Mouse (Mus musculus): ENCODE data around the gene Sh3pxd2b.

The Sh3pxd2b gene

DNA sequence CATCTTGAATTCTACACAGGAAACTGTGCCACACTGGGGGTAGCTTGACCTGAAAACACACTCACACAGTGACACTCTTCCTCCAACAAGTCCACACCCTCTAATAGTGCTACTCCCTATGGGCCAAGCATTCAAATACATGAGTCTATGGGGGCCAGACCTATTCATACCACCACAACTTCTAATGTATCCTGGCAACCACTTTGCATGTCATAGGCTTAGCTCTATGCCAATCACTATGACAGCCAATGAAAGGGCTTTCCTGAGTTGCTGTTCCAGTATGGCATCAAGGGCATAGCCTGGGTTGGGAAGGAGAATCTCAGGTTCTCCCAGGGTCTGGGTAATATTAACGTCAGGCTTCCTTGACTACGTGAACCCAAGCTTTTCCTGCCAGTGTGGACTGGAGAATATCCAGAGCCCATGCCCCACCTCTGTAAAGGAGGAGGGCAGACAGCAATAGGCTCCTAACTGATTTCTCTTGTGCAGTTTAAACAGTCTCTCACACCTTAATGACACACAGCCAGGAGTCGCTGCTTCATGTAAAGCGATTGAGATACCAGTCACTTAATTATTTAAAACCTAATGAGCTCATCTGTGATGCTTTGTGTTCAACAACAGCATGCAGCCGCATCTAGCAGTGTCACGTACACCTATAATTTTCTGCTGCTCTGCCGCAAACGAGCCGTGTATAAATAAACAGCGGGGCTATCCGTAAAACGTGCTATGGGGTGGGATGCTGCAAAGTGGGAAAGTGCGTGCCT lies 25.8 kb downstream of the Sh3pxd2b start:
- no peak for DNase-seq (ENCODE audit: low read depth, low spot score)

DNA sequence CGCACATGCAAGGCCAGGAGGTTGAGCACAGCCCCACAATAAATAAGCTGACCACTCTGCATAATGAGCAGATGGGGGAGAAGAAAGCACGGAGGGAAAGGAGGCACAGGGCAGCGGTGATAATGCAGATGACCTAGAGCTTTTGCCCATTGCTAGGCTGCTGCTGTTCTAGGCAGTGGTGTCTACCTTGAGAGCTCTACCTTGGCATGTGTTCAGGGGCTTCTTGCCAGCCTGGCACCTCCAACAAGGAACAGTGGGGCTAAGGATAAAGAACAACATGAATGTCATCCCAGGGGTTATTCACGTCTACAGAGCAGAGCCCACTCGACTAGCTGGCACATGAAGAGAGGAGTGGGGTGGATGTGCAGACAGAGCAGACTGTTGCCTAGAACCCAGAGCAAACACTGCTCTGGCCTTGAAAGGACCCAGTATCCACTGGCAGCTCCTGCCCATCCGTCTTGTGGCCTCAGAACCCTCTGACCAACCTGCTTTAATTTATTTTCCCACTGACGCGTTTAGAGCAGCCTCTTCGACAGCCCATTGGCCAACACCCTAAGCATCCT lies 26.5 kb downstream of the Sh3pxd2b start:
- no peak for DNase-seq (ENCODE audit: low read depth, low spot score)

DNA sequence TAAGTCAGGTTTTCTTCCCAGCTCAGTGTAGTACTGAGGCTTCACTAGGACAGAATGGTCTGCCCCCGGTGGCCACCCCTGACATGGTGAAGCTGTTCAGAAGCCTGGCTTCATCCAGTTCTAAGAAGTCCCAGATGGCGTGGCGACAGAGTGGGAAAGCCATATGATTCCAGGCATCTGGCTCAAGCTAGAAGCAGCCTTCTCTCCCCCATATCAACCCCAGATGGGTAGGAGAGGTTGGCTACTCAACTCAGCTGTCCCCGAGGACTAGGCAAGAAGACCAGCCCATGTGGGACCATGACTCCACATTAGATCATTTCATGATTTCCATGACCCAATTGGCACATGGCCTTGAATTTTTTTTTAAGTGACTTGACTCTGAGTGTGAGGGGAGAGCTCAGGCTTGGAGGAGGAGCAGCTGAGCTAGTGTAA lies 27.5 kb downstream of the Sh3pxd2b start:
- DNase-seq (ENCODE audit: low read depth, low spot score) = no peak

DNA sequence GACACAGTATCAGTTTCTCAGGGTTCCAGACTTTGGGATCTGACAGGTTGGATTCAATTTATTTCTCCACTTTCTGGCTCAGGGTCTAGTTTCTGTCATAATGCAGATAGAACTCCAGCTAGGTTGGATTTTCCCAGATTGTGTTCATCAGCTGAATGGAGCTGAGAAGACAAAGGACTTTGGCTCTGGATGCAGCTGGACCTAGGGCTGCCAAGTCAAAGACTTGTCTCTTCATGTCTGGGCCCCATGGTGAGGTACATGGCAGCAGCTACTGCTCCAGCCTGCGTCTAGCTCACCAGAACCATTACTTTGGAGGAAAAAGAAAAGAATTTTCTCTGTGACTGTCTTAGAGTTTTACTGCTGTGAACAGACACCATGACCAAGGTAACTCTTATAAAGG lies 28.5 kb downstream of the Sh3pxd2b start:
- DNase-seq (ENCODE audit: low read depth, low spot score) = no peak

DNA sequence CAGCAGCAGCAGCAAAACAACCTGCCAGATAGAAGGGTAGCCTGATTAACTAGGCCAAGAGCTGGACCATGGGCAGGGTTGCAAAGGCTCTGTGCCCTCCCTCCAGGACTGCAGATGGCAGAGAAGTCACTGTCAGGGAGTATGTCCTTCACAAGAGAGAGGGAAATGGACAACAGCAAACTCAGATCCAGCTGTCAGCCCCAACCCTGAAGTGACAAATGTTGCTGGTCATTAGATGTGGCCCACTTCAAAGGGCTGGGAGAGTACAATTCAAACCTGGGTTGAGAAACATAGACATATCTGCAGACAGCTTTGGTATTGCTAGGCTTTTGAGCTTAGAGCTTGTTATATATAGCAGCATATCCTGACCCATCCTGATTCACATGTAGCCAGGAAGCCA lies 32.3 kb downstream of the Sh3pxd2b start:
- no peak for DNase-seq (ENCODE audit: low read depth, low spot score)

DNA sequence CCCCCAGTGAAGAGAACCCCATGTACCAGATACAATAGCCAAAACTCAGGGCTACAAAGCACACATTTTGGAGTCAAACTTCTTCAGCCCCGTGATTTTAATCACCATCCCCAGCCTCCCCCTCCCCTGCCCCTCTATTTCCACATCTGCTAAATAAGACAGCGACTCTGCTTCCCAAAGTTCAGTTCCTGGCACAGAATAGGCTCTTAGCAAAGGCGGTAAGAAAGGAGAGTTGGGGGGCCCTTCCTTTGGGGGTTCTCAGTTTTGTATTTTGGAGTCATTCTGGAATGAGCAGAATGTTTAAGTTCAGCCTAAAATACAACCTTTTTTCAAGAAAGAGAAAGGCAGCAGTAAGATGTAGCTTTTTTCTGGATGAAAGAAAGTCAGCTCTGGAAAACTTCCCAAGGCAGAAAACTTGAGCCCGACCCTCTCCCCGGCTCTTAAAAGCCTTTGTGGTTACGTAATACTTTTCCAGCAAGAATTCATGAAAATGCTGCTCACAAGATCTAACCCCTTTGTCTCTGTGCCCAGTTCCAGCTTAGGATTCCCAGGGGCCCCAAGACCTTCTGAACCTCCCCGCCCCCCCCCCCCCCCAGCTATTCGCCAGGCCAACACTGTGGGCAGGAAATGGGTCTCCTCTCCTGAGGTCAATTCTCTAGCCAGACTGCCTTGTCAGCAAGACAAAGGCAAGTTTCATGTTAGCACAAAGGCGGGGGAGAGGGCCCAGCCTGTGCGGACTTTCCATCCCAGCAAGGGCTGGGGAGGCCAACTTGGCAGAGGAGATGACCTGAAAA lies 35.9 kb downstream of the Sh3pxd2b start:
- peak; percentile 28 for DNase-seq (ENCODE audit: low read depth, low spot score)

DNA sequence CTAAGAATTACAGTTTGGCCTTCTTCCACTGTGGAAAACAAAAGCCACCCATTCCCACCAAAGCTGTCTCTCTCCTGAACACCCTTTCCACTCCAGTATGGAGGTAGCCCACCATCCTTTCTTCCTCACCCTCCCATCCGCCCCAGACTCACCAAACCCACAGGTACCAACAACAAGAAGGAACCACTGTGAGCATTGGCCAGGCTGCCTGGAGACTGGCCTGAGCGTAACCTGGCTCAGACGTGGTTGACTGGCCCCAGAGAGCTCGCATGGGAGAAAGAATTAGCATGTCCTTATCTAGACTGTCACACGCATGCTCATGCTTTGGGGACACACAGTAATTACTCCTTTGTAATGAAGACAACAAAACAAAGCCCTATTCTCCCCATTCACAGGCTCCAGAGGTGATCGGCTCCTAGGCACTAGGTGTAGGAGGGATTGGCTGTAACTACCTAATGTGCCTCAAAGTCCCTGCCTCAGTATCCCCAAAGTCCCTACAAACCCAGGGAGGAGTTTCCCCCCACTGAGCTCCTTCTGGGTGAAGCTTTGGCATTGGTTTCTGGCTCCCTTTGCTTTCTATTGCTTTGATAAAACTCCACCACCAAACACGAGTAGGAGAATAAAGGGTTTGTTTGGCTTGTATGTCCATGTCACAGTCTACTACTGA lies 36.6 kb downstream of the Sh3pxd2b start:
- DNase-seq (ENCODE audit: low read depth, low spot score) = no peak

DNA sequence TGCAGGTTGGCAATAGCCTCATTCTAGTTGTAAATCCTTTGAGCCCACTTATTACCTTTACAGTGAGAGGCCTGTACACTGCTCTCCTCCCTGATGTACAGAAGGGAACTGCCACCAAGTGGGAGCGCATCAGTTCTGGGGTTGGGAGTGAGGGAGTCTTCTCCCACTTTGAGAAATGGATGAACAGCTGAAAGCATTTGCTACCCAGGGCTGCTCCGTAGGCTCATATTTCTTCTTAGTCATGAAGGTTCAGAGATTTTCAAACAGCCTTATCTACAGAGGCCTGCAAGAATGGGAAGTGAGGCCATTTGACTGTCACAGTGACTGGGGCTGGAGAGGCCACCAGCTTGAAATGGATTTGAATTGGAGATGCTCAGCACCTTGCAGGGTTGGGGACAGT lies 38.4 kb downstream of the Sh3pxd2b start:
- no peak for DNase-seq (ENCODE audit: low read depth, low spot score)

DNA sequence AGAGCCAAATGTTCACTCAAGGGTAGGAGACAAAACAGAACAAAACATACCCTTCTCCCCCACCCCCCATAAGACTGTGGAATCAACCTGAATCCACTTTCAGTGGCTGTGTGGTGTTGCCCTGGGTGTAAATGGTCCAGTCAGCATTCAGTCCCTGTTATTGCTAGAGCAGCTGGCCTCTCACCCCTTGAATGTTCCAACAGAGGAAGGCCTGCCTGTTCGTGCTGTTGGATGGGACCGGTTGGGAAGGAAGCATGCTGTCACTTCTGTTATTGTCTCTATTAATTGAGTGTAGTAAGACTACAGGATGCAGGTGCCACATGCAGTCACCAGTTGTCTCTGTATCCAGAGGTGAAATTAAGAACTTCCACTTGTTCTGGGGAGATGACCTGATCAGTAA lies 40.4 kb downstream of the Sh3pxd2b start:
- no peak for DNase-seq (ENCODE audit: low read depth, low spot score)

DNA sequence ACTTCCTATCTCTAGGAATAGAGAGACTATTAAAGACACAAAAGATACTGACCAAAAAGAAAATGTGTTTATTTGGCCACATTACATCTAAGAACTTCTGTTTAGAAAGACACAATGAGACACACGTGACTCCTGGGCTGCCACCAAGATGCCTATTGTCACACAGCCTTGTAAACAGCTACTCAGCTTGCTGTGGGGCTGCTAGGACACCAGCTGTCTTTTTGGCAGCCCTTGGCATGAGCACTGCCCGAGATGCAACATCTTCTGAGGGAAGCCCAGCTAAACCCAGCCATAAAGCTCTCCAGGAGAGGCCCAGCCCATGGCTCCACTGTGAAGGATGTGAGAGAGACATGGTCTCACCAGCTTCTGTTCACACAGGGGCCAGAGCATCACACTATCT lies 45.5 kb downstream of the Sh3pxd2b start:
- DNase-seq (ENCODE audit: low read depth, low spot score) = no peak

DNA sequence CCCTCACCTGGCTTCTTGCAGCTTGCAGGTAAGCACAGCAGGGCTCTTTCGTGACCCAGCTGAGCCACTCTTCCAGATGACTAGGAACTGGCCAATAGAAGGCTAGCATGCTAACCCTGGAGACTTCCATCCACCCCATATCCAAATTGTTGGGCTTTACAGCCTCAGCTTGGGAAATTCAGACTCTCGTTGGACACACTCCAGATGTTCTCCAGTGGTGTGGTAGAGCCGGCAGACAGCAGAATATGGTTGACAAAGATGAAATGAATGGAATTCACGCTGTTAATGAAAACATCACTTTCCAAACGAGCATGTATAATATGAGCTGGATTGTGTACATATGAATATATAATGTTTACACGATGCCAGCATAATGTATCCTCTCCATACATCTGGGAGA lies 48.2 kb downstream of the Sh3pxd2b start:
- DNase-seq (ENCODE audit: low read depth, low spot score) = no peak

DNA sequence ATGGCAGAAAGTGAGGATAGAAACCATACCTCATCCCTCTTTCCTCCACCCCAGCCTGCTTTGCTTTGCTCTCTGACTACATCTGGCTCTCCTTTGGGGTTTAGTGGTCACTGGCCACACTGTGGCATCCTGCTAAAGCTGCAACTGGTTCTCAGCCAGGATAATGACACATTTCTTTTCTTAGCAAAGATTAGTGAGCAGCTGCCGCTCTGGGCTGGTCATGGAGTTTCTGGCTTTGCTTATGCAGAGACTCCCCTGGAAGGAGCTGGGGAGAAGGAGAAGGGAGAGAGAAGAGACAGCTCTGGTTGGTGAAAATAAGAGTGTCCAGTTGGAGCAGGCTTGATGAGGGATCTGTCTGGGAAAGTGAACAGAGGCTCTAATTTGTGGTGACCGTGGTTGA lies 50.8 kb downstream of the Sh3pxd2b start:
- DNase-seq (ENCODE audit: low read depth, low spot score) = no peak

DNA sequence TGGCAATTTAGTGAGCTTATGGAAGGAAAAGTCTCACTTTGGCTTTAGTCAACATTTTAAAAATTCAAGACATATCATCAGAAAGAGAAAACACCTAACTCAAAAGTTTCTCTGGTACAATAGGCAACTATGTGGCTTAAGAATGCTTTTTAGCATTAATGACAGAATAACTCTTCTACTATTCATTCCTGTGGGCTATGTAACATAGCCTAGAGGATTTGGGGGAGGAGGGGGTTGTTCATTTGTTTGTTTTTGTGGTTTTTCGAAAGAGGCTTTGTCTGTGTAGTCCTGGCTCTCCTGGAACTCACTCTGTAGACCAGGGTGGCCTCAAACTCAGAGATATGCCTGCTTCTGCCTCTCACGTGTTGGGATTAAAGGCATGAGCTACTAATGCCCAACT lies 51.6 kb downstream of the Sh3pxd2b start:
- no peak for DNase-seq (ENCODE audit: low read depth, low spot score)

DNA sequence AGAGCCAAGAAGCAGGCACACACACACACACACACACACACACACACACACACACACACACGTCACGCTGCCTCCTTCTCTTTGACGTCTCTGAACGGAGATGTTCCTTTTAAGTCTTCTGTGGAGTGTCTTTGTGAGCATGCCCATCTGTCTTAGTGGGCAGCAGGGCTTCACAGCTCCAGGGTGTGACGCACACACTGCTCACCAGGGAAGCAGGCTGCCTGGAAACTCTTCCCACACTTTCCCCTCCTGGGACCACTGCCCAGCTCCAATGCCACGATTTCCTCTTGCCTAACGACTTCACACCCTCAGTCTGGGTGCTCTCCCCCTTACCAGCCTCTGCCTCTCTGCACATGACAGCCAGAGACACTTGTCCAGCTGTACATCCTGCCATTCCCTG lies 55.1 kb downstream of the Sh3pxd2b start:
- DNase-seq (ENCODE audit: low read depth, low spot score) = no peak

DNA sequence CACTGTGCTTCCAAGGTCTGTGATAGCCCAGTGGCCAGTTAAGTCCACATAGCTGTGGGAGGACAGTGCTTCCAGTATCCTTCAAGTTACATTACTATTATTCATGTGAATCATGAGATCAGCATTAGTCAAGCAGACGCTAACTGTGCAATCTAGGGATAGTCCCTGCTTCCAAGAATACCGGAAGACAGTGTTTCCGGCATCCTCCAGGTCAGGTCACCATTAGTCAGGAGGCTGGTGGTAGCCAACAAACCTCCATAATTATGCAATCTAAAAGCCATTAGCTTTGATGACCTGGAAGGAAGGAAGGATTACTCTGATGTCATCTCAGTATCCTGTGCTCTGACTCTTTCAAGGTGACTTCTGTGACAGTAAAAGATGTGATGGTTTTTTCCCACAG lies 57.1 kb downstream of the Sh3pxd2b start:
- no peak for DNase-seq (ENCODE audit: low read depth, low spot score)

DNA sequence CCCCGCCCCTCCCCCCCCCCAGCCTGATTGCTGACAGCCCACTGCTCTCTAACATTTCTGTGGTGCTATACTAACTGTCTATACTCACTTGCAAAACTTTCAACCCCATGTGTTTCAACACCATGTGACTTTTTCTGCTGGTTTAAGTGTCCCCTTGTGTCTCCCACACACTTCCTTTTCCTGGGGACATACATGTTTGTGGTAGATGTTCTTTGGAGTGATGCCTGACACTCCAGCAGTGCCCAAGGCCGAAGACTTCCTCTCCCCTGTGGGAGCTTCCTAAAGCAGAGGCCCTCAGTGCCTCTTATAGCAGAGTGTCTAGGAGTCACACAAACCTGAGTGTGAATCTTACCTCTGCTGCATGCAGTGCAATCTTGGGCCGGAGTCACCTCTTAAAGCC lies 60.2 kb downstream of the Sh3pxd2b start:
- no peak for DNase-seq (ENCODE audit: low read depth, low spot score)

DNA sequence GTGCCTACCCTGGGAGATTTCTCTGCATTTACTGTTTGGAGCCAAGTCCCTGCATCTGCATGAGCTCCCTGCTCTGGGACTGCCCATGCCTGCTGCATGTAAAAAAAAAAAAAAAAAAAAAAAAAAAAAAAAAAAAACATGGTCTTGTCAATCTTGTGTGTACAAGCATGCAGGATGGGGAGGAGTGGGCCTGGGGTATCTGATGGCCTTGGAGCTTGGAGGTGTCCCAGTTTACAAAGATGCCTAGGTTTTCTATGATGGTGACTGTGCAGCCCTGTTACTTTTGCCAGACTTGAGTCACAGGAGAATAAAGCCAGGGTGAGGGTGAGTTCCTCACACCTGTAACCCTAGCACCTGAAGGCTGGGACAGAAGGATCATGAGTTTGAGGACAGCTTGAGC lies 61.4 kb downstream of the Sh3pxd2b start:
- no peak for DNase-seq (ENCODE audit: low read depth, low spot score)

DNA sequence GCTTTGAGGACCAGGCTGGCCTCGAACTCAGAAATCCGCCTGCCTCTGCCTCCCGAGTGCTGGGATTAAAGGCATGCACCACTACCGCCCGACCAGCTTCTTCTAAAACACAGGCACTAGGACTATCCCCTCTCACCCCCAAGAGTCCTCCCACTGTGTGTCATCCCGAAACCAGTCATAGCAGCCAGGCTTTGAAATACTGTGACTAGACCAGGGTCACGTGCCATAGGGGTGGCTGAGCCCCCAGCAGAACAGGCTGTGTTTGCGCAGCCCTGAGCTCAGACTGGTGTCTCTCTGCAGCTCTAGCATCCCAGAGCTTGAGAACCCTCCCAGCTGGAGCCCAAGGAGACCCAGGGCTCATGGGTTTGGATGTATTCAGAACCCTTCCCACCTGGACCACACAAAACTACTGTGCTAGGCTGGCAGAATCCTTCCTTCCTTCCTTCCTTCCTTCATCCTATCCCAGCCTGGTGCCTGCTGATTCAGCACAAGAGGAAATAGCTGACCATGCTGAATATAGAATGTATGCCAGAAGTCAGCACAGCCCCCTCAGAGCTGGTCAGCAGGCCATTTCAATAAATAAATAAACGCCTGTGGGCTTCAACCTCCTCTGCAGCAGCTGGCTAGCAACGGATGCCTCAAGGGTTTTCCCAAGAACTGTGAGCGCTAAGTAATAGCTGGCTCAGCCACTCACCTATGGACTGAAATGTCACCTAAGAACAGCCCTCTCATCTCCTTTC lies 62.4 kb downstream of the Sh3pxd2b start:
- DNase-seq (ENCODE audit: low read depth, low spot score) = no peak

DNA sequence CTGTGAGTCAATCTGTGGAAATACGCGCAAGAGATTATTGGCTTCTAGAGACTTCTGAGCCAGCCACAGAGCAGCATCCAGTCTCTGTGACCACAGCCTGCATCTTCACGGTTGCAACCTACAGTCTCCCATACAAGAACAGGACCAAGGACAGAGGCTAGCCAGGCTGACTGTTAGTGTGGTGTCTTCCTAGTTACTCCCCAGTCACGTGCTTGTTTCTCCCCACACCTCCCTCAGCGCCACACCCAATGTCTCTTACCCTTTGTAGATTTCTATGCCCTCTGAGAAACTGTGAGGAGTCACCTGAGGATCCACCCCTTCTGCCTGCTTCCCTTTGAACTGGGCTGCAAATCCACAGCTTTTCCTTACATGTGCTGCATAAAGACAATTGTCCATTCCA lies 72.4 kb downstream of the Sh3pxd2b start:
- DNase-seq (ENCODE audit: low read depth, low spot score) = peak; percentile 76

DNA sequence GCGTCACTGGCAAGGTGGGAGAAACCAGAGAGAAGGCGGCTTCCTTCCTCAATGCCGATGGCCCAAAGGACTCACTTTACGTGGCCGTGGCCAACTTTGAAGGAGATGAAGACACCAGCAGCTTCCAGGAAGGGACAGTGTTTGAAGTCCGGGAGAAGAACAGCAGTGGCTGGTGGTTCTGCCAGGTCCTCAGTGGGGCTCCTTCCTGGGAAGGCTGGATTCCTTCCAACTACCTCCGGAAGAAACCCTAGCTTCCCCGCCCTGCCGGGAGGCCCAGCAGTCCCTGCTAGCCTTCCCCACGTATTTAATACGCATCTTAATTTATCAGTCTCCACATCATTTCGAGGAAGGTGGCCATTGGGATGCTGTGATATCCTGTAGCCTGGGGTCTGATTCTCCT lies 75.7 kb downstream of the Sh3pxd2b start:
- no peak for DNase-seq (ENCODE audit: low read depth, low spot score)

DNA sequence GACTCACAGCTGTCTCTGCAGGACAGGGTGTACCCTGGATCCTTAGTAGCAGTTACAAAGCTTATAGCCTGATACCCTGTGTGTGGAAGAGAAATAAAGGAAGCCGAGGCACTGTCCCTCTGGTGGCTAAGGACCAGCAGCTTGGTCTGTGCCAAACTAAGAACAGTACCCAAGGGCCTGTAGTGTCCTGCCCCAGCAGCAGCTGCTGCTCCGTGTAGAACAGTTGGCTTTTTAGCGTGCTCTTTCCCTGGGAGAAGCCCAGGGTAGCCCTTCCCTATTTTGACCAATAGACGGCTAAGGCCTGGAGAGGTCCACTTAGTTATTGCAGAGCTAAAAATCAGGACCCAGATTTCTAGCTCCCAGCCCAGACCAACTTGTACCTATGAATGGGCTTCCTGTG lies 77.0 kb downstream of the Sh3pxd2b start:
- no peak for DNase-seq (ENCODE audit: low read depth, low spot score)

Measured in ES-CJ7 (cell line).